ENCODE assay signal across 8 mouse cellular contexts in the genomic region with DNA sequence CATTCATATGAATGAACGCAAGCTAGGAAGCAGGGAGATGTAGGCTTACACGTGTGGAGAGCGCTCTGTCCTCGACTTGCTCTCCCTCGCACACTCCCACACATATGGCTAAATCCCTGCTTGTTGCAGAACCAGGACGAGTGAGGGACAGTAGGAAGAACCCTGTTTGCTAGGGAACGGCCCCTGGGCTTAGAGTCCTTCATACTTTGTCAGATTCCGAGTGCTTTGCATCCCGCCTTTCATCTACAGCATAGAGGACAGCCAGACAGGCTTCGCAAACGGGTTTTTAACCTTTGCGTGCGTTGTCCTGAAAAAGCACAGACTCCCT. TPM values are rescaled to one million over a fixed set of nuclear protein-coding genes. Genes with fewer than 3 reads are reported as not detected.
DNase-seq lines count a peak whose midpoint lies in the region; ATAC-seq lines count a peak whose summit lies in the region.

A gene (minus strand): TSS at position 106 of the 328 bp plus-strand sequence.

- no peaks in the 10 kb centered on the region for H3K36me3 ChIP-seq in hindbrain, embryonic 12.5 days
- H3K36me3 ChIP-seq in limb, embryonic 15.5 days, result no peaks in the 10 kb centered on the region

- no peaks in the 10 kb centered on the region for H3K9me3 ChIP-seq in hindbrain, embryonic 12.5 days (replicated peaks)
- no peaks in the 10 kb centered on the region for H3K9me3 ChIP-seq in limb, embryonic 15.5 days

- H3K4me2 ChIP-seq in hindbrain, embryonic 12.5 days (replicated peaks), result peak within 1 kb of the TSS; percentile 84
- H3K4me2 ChIP-seq in limb, embryonic 15.5 days, result peak within 1 kb of the TSS; percentile 82

- peaks cover 3% of the 10 kb centered on the region; the same call in 1 of the 2 replicates for H3K4me1 ChIP-seq in hindbrain, embryonic 12.5 days
- H3K4me1 ChIP-seq in limb, embryonic 15.5 days, result 0 out of 2 replicates have a peak, but pooled peaks cover 12% of the 10 kb centered on the region

- ATAC-seq in hindbrain, embryonic 12.5 days (ENCODE audit: low FRiP score), result peak; percentile 76
- no peak for ATAC-seq in limb, embryonic 15.5 days (ENCODE audit: insufficient number of reproducible peaks, low FRiP score, low TSS enrichment, low read depth)

- peak within 1 kb of the TSS; percentile 75 for H3K9ac ChIP-seq in hindbrain, embryonic 12.5 days
- H3K9ac ChIP-seq in limb, embryonic 15.5 days, result peak within 1 kb of the TSS; percentile 39; the same call in 1 of the 2 replicates

- H3K4me3 ChIP-seq in hindbrain, embryonic 12.5 days, result peak within 1 kb of the TSS; percentile 52
- H3K4me3 ChIP-seq in limb, embryonic 15.5 days, result peak within 1 kb of the TSS; percentile 49

- DNase-seq in kidney, postnatal 4 days, result peak; percentile 13
- DNase-seq in kidney, adult 9 months, result no peak
- peak; percentile 48 to 66 for DNase-seq in cerebellum, postnatal 36 days
- DNase-seq in retina, postnatal 7 days (ENCODE audit: low read depth, low spot score), result peak; percentile 4
- DNase-seq in spleen, postnatal 10 days (ENCODE audit: low spot score in 2 of 2), result no peak
- no peak for DNase-seq in natural killer cell, adult 2 months (ENCODE audit: low spot score in 2 of 2)

- WGBS in hindbrain, embryonic 12.5 days, result 3% methylated on average over 13 of the region's 13 CpGs
- 1% methylated on average over 13 of the region's 13 CpGs for WGBS in limb, embryonic 15.5 days

- peak within 1 kb of the TSS; percentile 35; the same call in 1 of the 2 replicates for H3K27ac ChIP-seq in hindbrain, embryonic 12.5 days
- no peak within 1 kb of the TSS for H3K27ac ChIP-seq in limb, embryonic 15.5 days

- H3K27me3 ChIP-seq in hindbrain, embryonic 12.5 days, result peaks cover 13% of the 10 kb centered on the region
- H3K27me3 ChIP-seq in limb, embryonic 15.5 days, result peaks cover 24% of the 10 kb centered on the region

RNA-seq across cellular contexts. Expression of the gene that starts here (rescaled TPM):
- polyA plus RNA-seq in hindbrain, embryonic 12.5 days (2016; fragmentation: Nextera tagmentation; extraction: Ambion mirVana), result 3.0 and 3.2 TPM in 2 replicates
- 1.3 and 1.9 TPM in 2 replicates for polyA plus RNA-seq in limb, embryonic 15.5 days (2015; fragmentation: Nextera tagmentation; extraction: Ambion mirVana)

Comparison
In these comparisons a context has a peak if more than half of its experiments do, and no peak if none do; other contexts are left out.
1. DNase-seq: peak in kidney, postnatal 4 days (2 of 2), cerebellum, postnatal 36 days (2 of 2) and retina, postnatal 7 days (single experiment); none in kidney, adult 9 months (single experiment), spleen, postnatal 10 days (0 of 2) and natural killer cell, adult 2 months (0 of 2).